Mouse (Mus musculus) right cerebral cortex, postnatal 36 days (tissue): Measurements from ENCODE around the gene Skap1.
"Not testable (repeated sequence)": the region's sequence is repeated elsewhere in the genome, so short reads cannot be mapped to it uniquely, and the experiment has no call there.

Source experiments
- DNase-seq, 2 experiments: peaks; one replicate each; pipeline ENCODE4 v3.0.0; 2022; ENCODE audit warnings: low spot score in 2 of 2, mixed read lengths in 1 of 2

Gene Skap1

GRCm38 (mm10) chr11:96746648-96747047 lies 282.3 kb downstream of the Skap1 start:
- DNase-seq, result no peak

GRCm38 (mm10) chr11:96747555-96747954 lies 283.2 kb downstream of the Skap1 start:
- DNase-seq, result no peak

GRCm38 (mm10) chr11:96755298-96755697 lies 290.9 kb downstream of the Skap1 start:
- no peak for DNase-seq

GRCm38 (mm10) chr11:96757421-96757820 lies 293.0 kb downstream of the Skap1 start:
- no peak for DNase-seq

- no peak for DNase-seq
Measured at GRCm38 (mm10) chr11:96758402-96758801, 294.0 kb downstream of the Skap1 start.

- no peak for DNase-seq
Measured at GRCm38 (mm10) chr11:96760042-96760441, 295.6 kb downstream of the Skap1 start.

- DNase-seq, result no peak
Measured at GRCm38 (mm10) chr11:96761984-96762383, 297.6 kb downstream of the Skap1 start.

GRCm38 (mm10) chr11:96762742-96763470 lies 298.5 kb downstream of the Skap1 start:
- no peak for DNase-seq

GRCm38 (mm10) chr11:96764511-96765350 lies 300.3 kb downstream of the Skap1 start:
- DNase-seq, result no peak

- DNase-seq, result no peak
Measured at GRCm38 (mm10) chr11:96765645-96766044, 301.3 kb downstream of the Skap1 start.

- no peak for DNase-seq
Measured at GRCm38 (mm10) chr11:96766555-96766954, 302.2 kb downstream of the Skap1 start.

GRCm38 (mm10) chr11:96767096-96767495 lies 302.7 kb downstream of the Skap1 start:
- no peak for DNase-seq

GRCm38 (mm10) chr11:96768240-96768639 lies 303.8 kb downstream of the Skap1 start:
- DNase-seq, result no peak

GRCm38 (mm10) chr11:96771274-96771975 lies 307.0 kb downstream of the Skap1 start:
- DNase-seq, result no peak

GRCm38 (mm10) chr11:96772413-96772812 lies 308.0 kb downstream of the Skap1 start:
- DNase-seq, result no peak

- no peak for DNase-seq
Measured at GRCm38 (mm10) chr11:96774536-96774935, 310.1 kb downstream of the Skap1 start.

- no peak for DNase-seq
Measured at GRCm38 (mm10) chr11:96775063-96775462, 310.7 kb downstream of the Skap1 start.

GRCm38 (mm10) chr11:96775665-96776064 lies 311.3 kb downstream of the Skap1 start:
- no peak for DNase-seq

GRCm38 (mm10) chr11:96776068-96776467 lies 311.7 kb downstream of the Skap1 start:
- no peak for DNase-seq

GRCm38 (mm10) chr11:96776968-96777962 lies 312.9 kb downstream of the Skap1 start, which contains the start of gene Snx11:
Gene Snx11, minus strand, starts transcription at chr11:96777559.
- peak; percentile 99 for DNase-seq

GRCm38 (mm10) chr11:96778061-96778627 lies 313.8 kb downstream of the Skap1 start:
- DNase-seq, result not testable (repeated sequence)
